Mouse (Mus musculus): Measurements from ENCODE around the gene Toe1.

The Toe1 gene

DNA sequence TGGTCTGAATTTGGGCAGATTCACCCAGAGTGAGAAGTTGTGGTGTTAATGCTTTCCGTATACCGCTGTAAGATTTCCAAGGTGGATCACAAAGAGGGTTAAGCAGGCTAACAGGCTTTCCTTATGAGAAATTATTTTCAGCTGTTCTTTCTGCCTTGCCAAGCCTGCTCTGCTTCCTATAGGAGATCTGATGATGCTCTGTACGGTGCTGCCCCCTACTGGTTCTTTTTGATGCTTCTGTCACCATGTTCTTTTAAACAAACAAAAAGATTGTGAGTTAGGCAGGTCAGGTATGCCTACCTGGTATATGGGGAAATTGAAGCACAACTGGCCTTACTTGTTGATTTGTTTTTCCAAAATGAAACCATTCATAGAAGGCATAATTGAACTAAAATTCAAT lies 18.5 kb downstream of the Toe1 start:
- peak; percentile 83 to 88 for DNase-seq

DNA sequence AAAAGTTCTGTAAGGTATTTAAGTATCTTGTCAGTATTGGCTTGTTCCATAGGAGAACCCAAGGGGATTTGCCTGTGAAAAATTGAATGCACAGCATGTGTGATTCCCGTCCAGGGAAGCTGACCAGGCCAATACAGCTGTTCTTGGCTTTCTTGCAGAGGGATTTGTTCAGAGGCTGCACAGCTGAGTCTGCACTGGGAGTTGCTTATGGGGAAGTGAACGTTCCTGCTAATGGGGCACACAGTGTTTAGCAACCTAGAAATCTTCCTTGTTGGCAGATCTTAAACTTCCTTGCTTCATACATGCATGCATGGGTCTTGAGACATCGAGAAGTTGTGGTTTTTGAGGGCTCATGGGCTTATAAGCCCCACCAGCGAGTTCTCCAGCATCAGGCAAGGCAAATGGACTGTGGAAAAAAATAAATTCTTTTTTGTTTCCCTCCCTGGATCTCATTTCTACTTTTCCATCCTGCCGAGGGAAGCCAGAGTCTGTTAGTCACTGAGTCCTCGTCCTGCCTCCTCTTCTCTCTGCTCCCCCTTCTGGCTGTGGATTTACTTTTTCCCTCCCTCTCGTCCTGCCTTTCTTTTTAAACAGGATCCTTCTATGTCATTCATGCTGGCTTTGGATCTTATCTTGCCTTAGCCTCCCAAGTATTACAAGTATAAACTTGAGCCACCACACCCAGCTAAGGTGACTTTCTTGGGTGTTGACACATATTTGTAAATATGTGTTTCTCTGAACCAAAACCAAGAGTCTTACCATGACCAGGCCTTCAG lies 19.3 kb downstream of the Toe1 start:
- no peak for DNase-seq

DNA sequence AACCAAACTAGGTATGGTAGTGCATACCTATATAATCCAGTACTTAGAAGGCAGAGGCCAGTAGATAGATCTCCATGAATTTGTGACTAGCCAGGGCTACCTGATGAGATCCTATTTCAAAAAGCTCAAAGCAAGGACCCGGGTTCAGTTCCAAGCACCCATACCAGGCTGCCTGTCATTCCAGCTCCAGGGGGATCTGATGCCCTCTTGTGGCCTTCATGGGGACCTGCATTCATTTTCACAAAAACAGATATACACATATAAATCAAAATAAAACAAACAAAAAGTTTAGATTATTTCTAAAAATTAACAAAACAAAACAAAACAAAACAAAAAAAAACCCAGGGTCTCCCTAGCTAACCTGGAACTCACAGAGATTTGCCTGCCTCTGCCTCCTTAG lies 20.9 kb downstream of the Toe1 start:
- peak in 1 of 2 experiments; percentile 16 for DNase-seq

DNA sequence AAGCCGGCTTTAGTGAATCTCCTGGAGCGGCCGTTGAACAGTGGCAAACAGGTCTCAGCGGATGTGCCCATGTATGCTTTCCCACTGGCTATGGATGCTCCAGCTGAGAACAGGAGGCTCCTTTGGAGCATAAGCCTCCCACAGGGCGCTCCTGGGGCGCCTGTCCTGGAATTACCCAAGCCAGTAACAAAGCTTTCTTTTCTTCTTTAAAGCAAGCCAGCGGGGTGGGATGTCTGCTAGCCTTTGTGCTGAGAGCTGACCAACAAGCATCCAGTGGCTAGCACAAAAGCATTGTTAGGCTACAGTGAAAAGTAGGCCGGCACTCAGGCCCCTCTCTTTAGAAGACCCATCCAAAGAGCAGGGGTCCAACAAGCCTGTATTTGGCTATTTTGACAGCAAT lies 25.3 kb downstream of the Toe1 start:
- DNase-seq, result no peak

DNA sequence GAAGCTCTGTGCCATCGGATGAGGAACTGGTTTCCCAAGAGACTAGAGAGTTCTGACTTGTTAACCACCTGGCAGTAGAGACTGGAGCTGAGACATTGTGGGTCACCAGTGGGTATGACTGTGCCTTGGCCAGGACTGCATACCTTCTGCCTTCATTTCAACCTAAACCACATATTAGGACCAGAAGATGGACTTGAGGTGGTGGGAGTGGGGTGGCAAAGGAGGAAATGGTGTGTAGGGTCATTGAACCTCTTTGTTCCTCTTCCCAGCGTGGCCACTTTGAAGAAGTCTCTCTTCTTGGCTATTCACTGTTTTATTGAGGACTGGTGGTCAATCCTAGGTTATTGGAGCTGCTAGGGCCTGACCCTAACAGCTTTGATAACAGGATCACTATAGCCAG lies 26.1 kb downstream of the Toe1 start:
- no peak for DNase-seq

DNA sequence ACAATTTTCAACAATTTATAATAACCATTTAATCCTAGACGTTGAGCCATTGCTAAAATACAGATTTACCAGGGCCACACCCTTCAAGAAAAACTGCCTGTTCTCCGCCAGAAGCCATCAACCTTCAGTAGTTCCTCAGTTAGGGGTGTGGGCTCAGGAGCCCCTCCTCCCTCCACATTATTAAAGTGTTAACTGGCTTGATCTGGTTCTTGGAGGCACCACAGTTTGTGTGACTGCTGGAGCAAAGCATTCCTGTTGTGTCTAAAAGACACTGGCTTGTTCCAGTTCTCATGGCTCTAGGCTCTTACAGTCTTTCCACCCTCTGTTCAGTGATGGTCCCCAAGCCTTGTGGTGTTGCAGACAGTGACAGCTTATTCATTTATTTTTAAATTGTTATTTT lies 26.9 kb downstream of the Toe1 start:
- DNase-seq, result no peak

DNA sequence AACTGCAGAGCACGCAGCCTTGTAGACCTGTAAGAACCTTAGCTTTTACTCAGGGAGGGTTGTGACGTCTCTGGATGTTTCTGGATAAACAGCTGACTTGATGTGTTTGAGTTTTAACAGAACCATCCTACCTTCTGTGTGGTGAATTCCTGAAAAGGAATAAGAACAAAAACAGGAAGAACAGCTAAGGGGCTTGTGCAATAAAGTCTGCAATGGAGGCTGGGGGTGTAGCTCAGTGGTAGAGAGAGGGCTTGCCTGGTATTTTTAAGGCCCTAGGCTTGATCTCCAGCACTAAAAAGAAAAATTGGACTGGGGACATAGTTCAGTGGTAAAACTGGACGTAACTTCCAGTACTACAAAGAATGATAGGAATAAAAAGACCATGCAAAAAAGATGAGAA lies 30.4 kb downstream of the Toe1 start:
- DNase-seq, result no peak

DNA sequence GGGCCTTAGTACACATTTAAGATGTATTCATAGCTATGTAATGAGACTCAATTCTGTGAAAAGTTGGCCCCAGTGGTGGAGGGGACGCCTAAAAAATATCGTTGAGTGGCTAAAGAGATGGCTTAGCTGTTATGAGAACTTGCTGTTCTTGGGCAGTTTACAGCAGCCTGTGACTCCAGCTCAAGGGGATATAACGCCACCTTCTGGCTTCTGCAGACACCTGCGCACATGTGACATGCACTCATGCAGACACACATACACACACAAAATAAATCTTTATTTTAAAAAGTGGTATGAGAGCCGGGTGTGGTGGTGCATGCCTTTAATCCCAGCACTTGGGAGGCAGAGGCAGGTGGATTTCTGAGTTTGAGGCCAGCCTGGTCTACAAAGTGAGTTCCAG lies 31.0 kb downstream of the Toe1 start:
- DNase-seq, result no peak

DNA sequence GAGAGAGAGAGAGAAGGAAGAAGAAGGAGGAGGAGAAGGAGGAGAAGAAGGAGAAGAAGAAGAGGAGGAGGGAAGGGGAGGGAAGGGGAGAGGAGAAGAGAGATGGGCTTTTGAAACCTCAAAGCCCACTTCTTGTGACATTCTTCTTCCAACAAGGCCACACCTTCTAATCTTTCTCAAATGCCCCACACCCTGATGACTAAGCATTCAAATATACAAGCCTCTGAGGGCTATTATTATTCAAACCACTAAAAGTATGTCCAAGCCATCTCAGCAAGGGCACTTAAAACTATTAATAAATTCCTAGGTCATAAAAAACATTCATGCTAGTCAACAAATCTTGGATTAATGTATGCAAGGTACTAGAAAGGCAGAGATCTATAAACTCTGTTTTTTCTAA lies 38.4 kb downstream of the Toe1 start:
- DNase-seq, result no peak

DNA sequence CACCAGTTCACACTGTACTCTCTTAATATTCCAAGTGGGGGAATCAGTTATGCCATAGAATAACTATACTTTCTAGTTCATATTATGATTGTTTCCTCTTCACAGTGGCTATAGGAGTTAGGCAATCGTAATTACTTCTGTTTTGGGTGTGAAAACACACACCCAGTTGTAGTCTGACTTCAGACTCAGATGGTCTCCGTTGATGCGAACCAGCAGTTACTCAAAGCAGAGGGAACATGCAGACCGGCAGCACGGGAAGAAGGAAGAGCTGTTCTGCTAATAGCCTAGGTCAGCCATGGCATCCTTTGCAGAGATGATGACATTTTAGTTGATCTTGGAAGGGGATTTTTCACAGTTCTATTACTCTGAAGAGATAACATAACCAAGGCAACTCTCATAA lies 38.9 kb downstream of the Toe1 start:
- DNase-seq, result no peak

DNA sequence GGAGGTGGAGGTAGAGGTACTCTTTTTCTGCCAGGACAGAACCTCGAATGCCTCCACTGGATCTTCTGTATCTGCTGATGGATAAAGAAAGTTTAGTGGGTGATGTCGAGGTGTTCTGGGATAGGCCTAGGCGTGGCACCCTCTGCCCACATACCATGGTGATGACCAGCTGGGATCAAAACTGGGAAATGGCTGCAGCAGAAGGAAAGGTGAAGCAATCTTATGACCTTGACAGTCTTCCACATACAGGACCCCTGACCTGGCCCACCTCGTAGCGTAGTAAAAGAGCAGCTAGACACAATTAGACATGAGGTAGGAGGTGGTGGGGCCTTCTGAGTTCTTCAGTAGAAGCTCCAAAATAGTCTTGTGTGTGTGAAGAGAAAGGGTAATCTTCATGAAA lies 43.4 kb downstream of the Toe1 start:
- DNase-seq, result no peak

DNA sequence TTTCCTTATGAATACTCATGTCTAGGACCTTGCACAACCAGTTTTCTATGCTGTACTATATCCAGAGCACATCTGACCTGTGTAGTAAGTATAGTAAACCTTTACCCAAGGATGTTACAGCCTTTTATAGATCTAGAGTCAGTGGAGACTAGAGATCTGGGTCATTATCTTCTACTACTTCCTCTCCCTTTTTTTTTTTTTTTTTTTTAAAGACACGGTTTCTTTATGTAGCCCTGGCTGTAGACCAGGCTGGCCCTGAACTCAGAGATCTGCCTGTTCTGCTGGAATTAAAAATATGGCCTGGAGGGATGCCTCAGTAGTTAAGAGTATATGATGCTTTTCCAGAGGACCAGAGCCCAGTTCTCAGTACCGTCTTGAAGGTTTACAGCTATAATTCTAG lies 45.5 kb downstream of the Toe1 start:
- no peak for DNase-seq

DNA sequence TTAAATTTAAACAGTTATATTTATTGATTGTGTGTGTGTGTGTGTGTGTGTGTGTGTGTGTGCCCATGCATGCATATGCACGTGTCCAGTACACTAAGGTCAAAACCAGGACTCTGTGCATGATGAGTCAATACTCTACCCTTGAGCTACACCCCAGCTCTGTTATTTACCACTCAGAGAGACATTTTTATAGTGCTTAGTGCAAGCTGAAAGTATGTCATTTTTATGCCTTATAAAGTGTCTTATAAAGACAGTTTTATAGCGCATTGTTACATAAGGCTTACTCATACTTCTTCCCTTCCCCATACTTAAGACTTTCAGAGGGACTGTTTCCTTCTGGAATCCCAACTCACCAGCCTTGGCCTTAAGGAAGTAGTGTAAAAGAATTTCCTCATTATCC lies 57.7 kb downstream of the Toe1 start:
- DNase-seq, result no peak
